Mouse (Mus musculus): ENCODE measurements around the gene Gpcpd1. TPM values are rescaled to one million over a fixed set of nuclear protein-coding genes. Genes with fewer than 3 reads are reported as not detected.
"Not testable (repeated sequence)": the region's sequence is repeated elsewhere in the genome, so short reads cannot be mapped to it uniquely, and the experiment has no call there.

The Gpcpd1 gene
- polyA plus RNA-seq, 1 experiment from 2014 or later, result 54.7 TPM

- 0 out of 2 replicates have a peak, but pooled peaks have one; percentile 46 for ATAC-seq (ENCODE audit: insufficient number of reproducible peaks, insufficient read depth, low FRiP score, low TSS enrichment, low read depth)
- Histone ChIP-seq H3K9ac (no peak overlapping the region), H3K4me2 (no peak overlapping the region), H3K27ac (peak overlapping the region; percentile 52), H3K27me3 (no peaks in the 10 kb centered on the region), H3K9me3 (no peaks in the 10 kb centered on the region), H3K4me3 (no peak overlapping the region), H3K4me1 (peaks cover 11% of the 10 kb centered on the region), H3K36me3 (no peaks in the 10 kb centered on the region)
Observed at GRCm38 (mm10) chr2:132601777-132602176, 14.2 kb upstream of the Gpcpd1 start.

GRCm38 (mm10) chr2:132600081-132600480 is 12.6 kb upstream of the Gpcpd1 start:
- Histone ChIP-seq H3K27me3 (no peaks in the 10 kb centered on the region), H3K9me3 (no peaks in the 10 kb centered on the region), H3K4me2 (no peak overlapping the region), H3K9ac (no peak overlapping the region), H3K4me1 (peaks cover 10% of the 10 kb centered on the region), H3K4me3 (no peak overlapping the region), H3K36me3 (no peaks in the 10 kb centered on the region), H3K27ac (no peak overlapping the region)
- 80% methylated on average over 4 of the region's 4 CpGs for WGBS
- no peak for ATAC-seq (ENCODE audit: insufficient number of reproducible peaks, insufficient read depth, low FRiP score, low TSS enrichment, low read depth)

- Histone ChIP-seq H3K4me2 (no peak overlapping the region), H3K4me1 (peaks cover 10% of the 10 kb centered on the region), H3K36me3 (no peaks in the 10 kb centered on the region), H3K27me3 (no peaks in the 10 kb centered on the region), H3K27ac (no peak overlapping the region), H3K9ac (no peak overlapping the region), H3K9me3 (no peaks in the 10 kb centered on the region), H3K4me3 (no peak overlapping the region)
- no peak for ATAC-seq (ENCODE audit: insufficient number of reproducible peaks, insufficient read depth, low FRiP score, low TSS enrichment, low read depth)
- WGBS, result 84% methylated on average over 6 of the region's 6 CpGs
Observed at GRCm38 (mm10) chr2:132599127-132599526, 11.6 kb upstream of the Gpcpd1 start.

- no peak overlapping the region for H3K4me3 ChIP-seq
- H3K4me2 ChIP-seq, result no peak overlapping the region
- no peaks in the 10 kb centered on the region for H3K27me3 ChIP-seq
- ATAC-seq (ENCODE audit: insufficient number of reproducible peaks, insufficient read depth, low FRiP score, low TSS enrichment, low read depth), result no peak
- H3K36me3 ChIP-seq, result no peaks in the 10 kb centered on the region
- no peak overlapping the region for H3K9ac ChIP-seq
- H3K27ac ChIP-seq, result no peak overlapping the region
- no peaks in the 10 kb centered on the region for H3K9me3 ChIP-seq
- H3K4me1 ChIP-seq, result peaks cover 10% of the 10 kb centered on the region
- WGBS, result 73% methylated on average over 3 of the region's 3 CpGs
Observed at GRCm38 (mm10) chr2:132597866-132598480, 10.4 kb upstream of the Gpcpd1 start.

GRCm38 (mm10) chr2:132597226-132597625 is 9.7 kb upstream of the Gpcpd1 start:
- 63% methylated on average over 8 of the region's 8 CpGs for WGBS
- no peaks in the 10 kb centered on the region for H3K27me3 ChIP-seq
- no peak overlapping the region for H3K4me3 ChIP-seq
- H3K9me3 ChIP-seq, result no peaks in the 10 kb centered on the region
- H3K4me1 ChIP-seq, result peaks cover 6% of the 10 kb centered on the region
- no peak overlapping the region for H3K4me2 ChIP-seq
- ATAC-seq (ENCODE audit: insufficient number of reproducible peaks, insufficient read depth, low FRiP score, low TSS enrichment, low read depth), result no peak
- no peak overlapping the region for H3K9ac ChIP-seq
- no peak overlapping the region for H3K27ac ChIP-seq
- no peaks in the 10 kb centered on the region for H3K36me3 ChIP-seq

GRCm38 (mm10) chr2:132595601-132596235 is 8.2 kb upstream of the Gpcpd1 start:
- H3K36me3 ChIP-seq, result no peaks in the 10 kb centered on the region
- H3K9me3 ChIP-seq, result no peaks in the 10 kb centered on the region
- no peak for ATAC-seq (ENCODE audit: insufficient number of reproducible peaks, insufficient read depth, low FRiP score, low TSS enrichment, low read depth)
- no peak overlapping the region for H3K9ac ChIP-seq
- no peak overlapping the region for H3K27ac ChIP-seq
- H3K4me2 ChIP-seq, result no peak overlapping the region
- 77% methylated on average over 11 of the region's 11 CpGs for WGBS
- H3K4me1 ChIP-seq, result no peaks in the 10 kb centered on the region
- no peak overlapping the region for H3K4me3 ChIP-seq
- no peaks in the 10 kb centered on the region for H3K27me3 ChIP-seq

GRCm38 (mm10) chr2:132592126-132592525 is 4.6 kb upstream of the Gpcpd1 start:
- Histone ChIP-seq H3K27ac (no peak overlapping the region), H3K36me3 (no peaks in the 10 kb centered on the region), H3K4me3 (no peak overlapping the region), H3K9ac (no peak overlapping the region), H3K4me2 (no peak overlapping the region), H3K27me3 (no peaks in the 10 kb centered on the region), H3K4me1 (no peaks in the 10 kb centered on the region), H3K9me3 (no peaks in the 10 kb centered on the region)
- ATAC-seq (ENCODE audit: insufficient number of reproducible peaks, insufficient read depth, low FRiP score, low TSS enrichment, low read depth), result no peak
- 75% methylated on average over 3 of the region's 3 CpGs for WGBS

GRCm38 (mm10) chr2:132591579-132591978 is 4.0 kb upstream of the Gpcpd1 start:
- not testable (repeated sequence) for H3K36me3 ChIP-seq; H3K9me3 ChIP-seq; ATAC-seq (ENCODE audit: insufficient number of reproducible peaks, insufficient read depth, low FRiP score, low TSS enrichment, low read depth); H3K4me2 ChIP-seq; H3K9ac ChIP-seq; H3K4me1 ChIP-seq; H3K4me3 ChIP-seq; H3K27ac ChIP-seq; H3K27me3 ChIP-seq
- 78% methylated on average over 3 of the region's 3 CpGs for WGBS

GRCm38 (mm10) chr2:132589906-132590538 is 2.5 kb upstream of the Gpcpd1 start:
- Histone ChIP-seq H3K4me2 (no peak overlapping the region), H3K4me1 (peaks cover 13% of the 10 kb centered on the region), H3K9ac (no peak overlapping the region), H3K36me3 (no peaks in the 10 kb centered on the region), H3K27ac (no peak overlapping the region; the same call in 1 of the 2 replicates), H3K27me3 (no peaks in the 10 kb centered on the region), H3K4me3 (no peak overlapping the region), H3K9me3 (no peaks in the 10 kb centered on the region)
- WGBS, result 77% methylated on average over 6 of the region's 6 CpGs
- no peak for ATAC-seq (ENCODE audit: insufficient number of reproducible peaks, insufficient read depth, low FRiP score, low TSS enrichment, low read depth)

- 45% methylated on average over 3 of the region's 3 CpGs for WGBS
- Histone ChIP-seq H3K4me1 (peaks cover 35% of the 10 kb centered on the region), H3K4me3 (no peak overlapping the region), H3K9me3 (no peaks in the 10 kb centered on the region), H3K9ac (no peak overlapping the region), H3K36me3 (no peaks in the 10 kb centered on the region), H3K27ac (peak overlapping the region; percentile 44; the same call in 1 of the 2 replicates), H3K4me2 (no peak overlapping the region), H3K27me3 (no peaks in the 10 kb centered on the region)
- no peak for ATAC-seq (ENCODE audit: insufficient number of reproducible peaks, insufficient read depth, low FRiP score, low TSS enrichment, low read depth)
Observed at GRCm38 (mm10) chr2:132586006-132586405, 1.5 kb downstream of the Gpcpd1 start.

GRCm38 (mm10) chr2:132584191-132584590 is 3.3 kb downstream of the Gpcpd1 start:
- Histone ChIP-seq H3K4me1 (peaks cover 35% of the 10 kb centered on the region), H3K36me3 (no peaks in the 10 kb centered on the region), H3K27me3 (no peaks in the 10 kb centered on the region), H3K9me3 (no peaks in the 10 kb centered on the region), H3K4me2 (no peak overlapping the region), H3K4me3 (no peak overlapping the region), H3K9ac (no peak overlapping the region), H3K27ac (peak overlapping the region; percentile 44; the same call in 1 of the 2 replicates)
- no peak for ATAC-seq (ENCODE audit: insufficient number of reproducible peaks, insufficient read depth, low FRiP score, low TSS enrichment, low read depth)
- WGBS, result 97% methylated on average over 1 of the region's 1 CpGs

GRCm38 (mm10) chr2:132583126-132583525 is 4.4 kb downstream of the Gpcpd1 start:
- peak overlapping the region; percentile 62 for H3K27ac ChIP-seq
- WGBS, result 58% methylated on average over 3 of the region's 3 CpGs
- H3K27me3 ChIP-seq, result no peaks in the 10 kb centered on the region

More at GRCm38 (mm10) chr2:132583126-132583525, 4.4 kb downstream of the Gpcpd1 start:
- no peak overlapping the region for H3K9ac ChIP-seq
- no peaks in the 10 kb centered on the region for H3K36me3 ChIP-seq
- peaks cover 35% of the 10 kb centered on the region for H3K4me1 ChIP-seq
- no peak overlapping the region for H3K4me2 ChIP-seq
- H3K9me3 ChIP-seq, result no peaks in the 10 kb centered on the region
- no peak for ATAC-seq (ENCODE audit: insufficient number of reproducible peaks, insufficient read depth, low FRiP score, low TSS enrichment, low read depth)
- no peak overlapping the region for H3K4me3 ChIP-seq

All from embryonic facial prominence, embryonic 13.5 days (tissue).